Mouse (Mus musculus) hindbrain, embryonic 14.5 days (tissue): ENCODE data around the gene Srsf9. TPM values are rescaled to one million over a fixed set of nuclear protein-coding genes. Genes with fewer than 3 reads are reported as not detected.

Experiments
- ATAC-seq: fragments of 200-750 bp; cut with Nextera tagmentation; 2 replicates; pipeline ENCODE4 v1.8.0; 2017; ENCODE audit warnings: moderate number of reproducible peaks, mild to moderate bottlenecking, moderate TSS enrichment, moderate library complexity; ENCODE audit not compliant: low FRiP score
- DNase-seq: peaks from one replicate; pipeline ENCODE4 v3.0.0-alpha.2; 2015; ENCODE audit warnings: low spot score
- H3K27ac ChIP-seq: fragments of 300-500 bp; sonication (generic); 2 replicates; pipeline ENCODE4 v1.5.1; 2014; ENCODE audit warnings: mild to moderate bottlenecking, moderate library complexity
- H3K27me3 ChIP-seq: fragments of 300-500 bp; sonication (generic); 2 replicates; pipeline ENCODE4 v1.6.1; 2014; ENCODE audit warnings: mild to moderate bottlenecking, low read length, mixed read lengths; ENCODE audit not compliant: control insufficient read depth, insufficient read depth
- H3K36me3 ChIP-seq: fragments of 300-500 bp; sonication (generic); replicated peaks from 2 replicates; pipeline ENCODE4 v1.6.1; 2014; ENCODE audit not compliant: control insufficient read depth, insufficient read depth
- H3K4me1 ChIP-seq: fragments of 300-500 bp; sonication (generic); replicated peaks from 2 replicates; pipeline ENCODE4 v1.6.1; 2014; ENCODE audit warnings: antibody characterized with exemption, low read length, mixed read lengths; ENCODE audit not compliant: control insufficient read depth, insufficient read depth
- H3K4me2 ChIP-seq: fragments of 300-500 bp; sonication (generic); replicated peaks from 2 replicates; pipeline ENCODE4 v1.6.1; 2014; ENCODE audit warnings: mild to moderate bottlenecking, moderate library complexity
- H3K4me3 ChIP-seq: fragments of 300-500 bp; sonication (generic); replicated peaks from 2 replicates; pipeline ENCODE4 v1.5.1; 2014; ENCODE audit warnings: mild to moderate bottlenecking, low read length
- H3K9ac ChIP-seq: fragments of 300-500 bp; sonication (generic); 2 replicates; pipeline ENCODE4 v1.6.1; 2014
- H3K9me3 ChIP-seq: fragments of 300-500 bp; sonication (generic); 2 replicates; pipeline ENCODE4 v1.6.1; 2016; ENCODE audit warnings: low read length; ENCODE audit not compliant: control insufficient read depth
- WGBS: fragments of 180-500 bp; shearing (Covaris S2); extraction: QIAGEN DNeasy Blood & Tissue Kit; methylation state at CpG from one replicate; pipeline ENCODE4 v1.1.7; 2014; 5-methylcytosine and 5-hydroxymethylcytosine counted together
- polyA plus RNA-seq: library from polyadenylated mRNA; unstranded; fragments of >200 nt; fragmentation: Nextera tagmentation; extraction: Ambion mirVana; gene quantifications from 2 replicates; pipeline ENCODE4 v1.2.1, GENCODE M21; 2014

Srsf9 gene
- 140 and 145 TPM in 2 replicates for polyA plus RNA-seq

DNA sequence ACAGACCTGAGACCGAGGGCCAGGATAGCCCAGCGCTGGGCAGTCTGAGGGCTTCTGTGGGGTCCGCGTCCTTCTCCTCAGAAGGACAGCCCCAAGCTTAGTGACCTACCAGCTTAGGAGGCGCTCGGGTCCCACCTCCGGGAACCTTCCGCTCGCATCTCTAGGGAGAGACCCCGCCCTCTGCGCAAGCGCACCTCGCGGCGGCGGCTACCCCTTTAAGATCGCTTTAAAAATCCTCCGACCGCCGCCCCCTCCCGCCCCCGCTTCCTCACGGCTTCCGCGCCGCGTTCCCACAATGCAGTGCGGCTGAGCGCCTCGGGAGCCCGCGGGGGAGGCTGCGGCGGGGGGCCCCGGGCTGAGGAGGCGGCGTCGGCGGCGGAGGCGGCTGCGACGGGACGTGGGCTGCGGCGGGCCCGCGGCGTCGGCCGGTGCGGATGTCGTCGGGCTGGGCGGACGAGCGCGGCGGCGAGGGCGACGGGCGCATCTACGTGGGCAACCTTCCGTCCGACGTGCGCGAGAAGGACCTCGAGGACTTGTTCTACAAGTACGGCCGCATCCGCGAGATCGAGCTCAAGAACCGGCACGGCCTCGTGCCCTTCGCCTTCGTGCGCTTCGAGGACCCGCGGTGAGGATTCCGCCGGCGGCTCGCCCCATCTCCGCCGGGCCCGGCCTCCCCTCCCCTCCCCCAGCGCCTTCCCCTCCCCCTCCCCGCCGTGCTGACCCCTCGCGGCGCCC, at the start of gene Srsf9:
Srsf9 (plus strand) TSS at position 303 of the 735 bp plus-strand sequence.
- H3K4me1 ChIP-seq: peaks cover 27% of the 10 kb centered on the region
- peak; percentile 95 for DNase-seq
- H3K27me3 ChIP-seq: no peaks in the 10 kb centered on the region
- peak within 1 kb of the TSS; percentile 88 for H3K27ac ChIP-seq
- 0% methylated on average over 83 of the region's 97 CpGs for WGBS
- H3K4me2 ChIP-seq: peak within 1 kb of the TSS; percentile 92
- peaks cover 27% of the 10 kb centered on the region for H3K36me3 ChIP-seq
- peak; percentile 94 for ATAC-seq
- no peaks in the 10 kb centered on the region for H3K9me3 ChIP-seq
- H3K4me3 ChIP-seq: peak within 1 kb of the TSS; percentile 94
- peak within 1 kb of the TSS; percentile 91 for H3K9ac ChIP-seq

DNA sequence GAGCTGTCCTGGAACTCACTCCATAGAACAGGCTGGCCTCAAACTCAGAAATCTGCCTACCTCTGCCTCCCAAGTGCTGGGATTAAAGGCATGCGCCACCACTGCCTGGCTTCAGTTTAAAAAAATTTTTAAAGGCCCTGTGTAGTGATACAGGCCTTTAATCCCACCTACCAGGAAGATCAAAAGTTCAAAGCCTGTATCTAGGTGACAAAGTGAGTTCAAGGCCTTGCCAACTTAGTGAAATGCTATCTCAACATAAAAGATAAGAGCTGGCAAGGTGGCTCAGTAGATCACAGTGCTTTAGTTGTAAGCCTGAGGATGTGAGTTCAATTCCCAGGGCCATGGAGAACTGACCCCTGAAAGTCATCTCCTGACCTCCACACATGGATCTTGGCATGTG, 48.9 kb upstream of the Srsf9 start:
- ATAC-seq (no peak), DNase-seq (no peak)
- no peak overlapping the region for H3K9ac ChIP-seq
- no peak overlapping the region for H3K4me3 ChIP-seq
- H3K27me3 ChIP-seq: no peaks in the 10 kb centered on the region
- no peak overlapping the region for H3K4me2 ChIP-seq
- H3K27ac ChIP-seq: no peak overlapping the region
- no peaks in the 10 kb centered on the region for H3K9me3 ChIP-seq
- peaks cover 10% of the 10 kb centered on the region for H3K4me1 ChIP-seq
- 0 out of 2 replicates have a peak, but pooled peaks cover 1% of the 10 kb centered on the region for H3K36me3 ChIP-seq
- WGBS: 73% methylated on average over 1 of the region's 1 CpGs

DNA sequence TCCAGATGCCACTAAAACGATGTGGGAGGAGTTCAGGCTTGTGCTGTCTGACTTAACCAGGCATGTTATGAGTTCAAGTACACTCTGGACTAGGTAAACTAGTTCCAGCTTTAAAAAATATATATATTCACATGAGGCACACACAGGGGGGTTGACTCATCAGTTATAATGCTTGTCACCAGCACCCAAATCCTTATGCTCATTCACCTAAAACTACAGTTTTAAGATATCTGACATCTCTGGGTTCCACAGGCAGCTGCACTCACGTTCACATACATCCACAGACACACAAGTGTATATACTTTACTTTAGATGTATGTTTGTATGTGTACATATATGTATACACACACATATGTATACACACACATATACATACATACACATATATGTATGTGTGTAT, 48.2 kb upstream of the Srsf9 start:
- ATAC-seq (no peak), DNase-seq (no peak)
- WGBS: 59% methylated on average over 2 of the region's 2 CpGs
- H3K27ac ChIP-seq: no peak overlapping the region
- H3K9me3 ChIP-seq: no peaks in the 10 kb centered on the region
- H3K9ac ChIP-seq: no peak overlapping the region
- H3K27me3 ChIP-seq: no peaks in the 10 kb centered on the region
- H3K4me3 ChIP-seq: no peak overlapping the region
- H3K4me2 ChIP-seq: no peak overlapping the region
- peaks cover 9% of the 10 kb centered on the region for H3K36me3 ChIP-seq
- H3K4me1 ChIP-seq: peaks cover 6% of the 10 kb centered on the region

DNA sequence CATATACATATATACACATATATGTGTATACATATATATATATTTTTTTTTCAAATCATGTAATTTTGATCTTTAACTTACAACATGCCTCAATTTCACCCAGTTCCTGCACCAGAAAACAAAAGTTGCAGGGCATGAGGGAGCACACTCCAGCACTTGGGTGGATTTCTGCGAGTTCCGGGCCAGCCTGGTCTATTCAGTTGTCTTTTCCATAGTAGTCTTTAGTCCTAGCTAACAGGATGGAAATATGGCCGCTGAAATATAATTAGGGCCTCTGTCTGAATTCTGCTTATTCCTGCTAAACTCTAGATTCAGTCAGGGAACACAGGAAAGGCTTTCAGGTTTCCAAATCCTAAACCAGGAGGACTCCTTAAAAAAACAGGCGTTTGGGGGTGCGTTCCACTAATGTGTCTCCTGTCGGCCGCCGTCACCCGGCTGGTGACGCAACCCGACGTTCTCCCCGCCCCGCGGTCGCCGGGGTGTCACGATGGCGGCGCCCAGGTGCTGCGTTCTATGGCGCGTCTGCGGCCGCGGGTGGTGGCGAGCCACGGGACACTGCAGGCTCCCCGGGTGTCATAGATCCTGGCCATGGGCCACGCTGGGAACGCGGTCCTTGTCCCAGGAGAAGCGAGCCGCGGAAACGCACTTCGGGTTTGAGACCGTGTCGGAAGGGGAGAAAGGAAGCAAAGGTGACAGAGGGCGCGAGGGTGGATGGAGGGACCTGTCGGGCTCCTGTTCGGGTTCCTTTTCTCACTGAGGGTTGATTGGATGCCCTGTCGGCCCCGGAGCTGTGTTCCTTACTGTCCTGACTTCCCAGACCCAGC, 47.5 kb upstream of the Srsf9 start, which contains the start of gene Coq5:
Coq5 (plus strand) TSS at position 441 of the 824 bp plus-strand sequence.
- DNase-seq (peak; percentile 87), ATAC-seq (peak; percentile 76; the same call in 1 of the 2 replicates)
- peaks cover 6% of the 10 kb centered on the region for H3K4me1 ChIP-seq
- peaks cover 15% of the 10 kb centered on the region for H3K36me3 ChIP-seq
- H3K4me3 ChIP-seq: peak within 1 kb of the TSS; percentile 73
- peak within 1 kb of the TSS; percentile 89 for H3K4me2 ChIP-seq
- H3K27ac ChIP-seq: 0 out of 2 replicates have a peak within 1 kb of the TSS, but pooled peaks have one; percentile 40
- no peaks in the 10 kb centered on the region for H3K9me3 ChIP-seq
- peak within 1 kb of the TSS; percentile 75 for H3K9ac ChIP-seq
- no peaks in the 10 kb centered on the region for H3K27me3 ChIP-seq
- 4% methylated on average over 45 of the region's 45 CpGs for WGBS

DNA sequence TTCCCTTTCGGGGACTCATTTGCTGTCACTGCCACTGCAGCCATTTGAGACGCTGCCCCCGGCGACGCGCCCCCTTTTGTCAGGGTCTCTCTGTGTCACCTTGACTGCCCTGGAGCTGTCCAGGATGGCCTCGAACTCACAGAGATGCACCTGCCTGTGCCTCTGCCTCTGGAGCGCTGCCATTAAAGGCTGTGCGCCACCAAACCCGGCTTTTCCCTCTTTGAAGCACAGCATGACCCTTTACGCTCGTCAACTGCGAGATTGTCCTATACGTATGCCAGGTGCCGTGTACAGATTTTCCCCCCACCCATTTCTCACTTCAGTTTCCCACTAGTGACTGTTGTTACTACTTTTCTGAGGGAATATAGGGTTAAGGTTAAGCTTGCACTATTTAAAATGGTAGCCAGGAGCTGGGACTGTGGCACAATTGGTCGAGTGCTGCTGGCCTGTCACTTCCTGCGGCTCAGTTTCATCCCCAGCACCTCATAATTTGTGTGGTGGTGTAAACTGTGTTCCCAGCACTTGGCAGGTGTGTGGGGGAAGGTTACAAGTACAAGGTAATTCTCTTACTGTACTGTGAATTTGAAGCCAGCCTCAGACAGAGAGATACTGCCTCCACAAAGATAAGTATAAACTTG, 46.8 kb upstream of the Srsf9 start:
- 0 out of 2 replicates have a peak, but pooled peaks have one; percentile 21 for ATAC-seq
- Histone ChIP-seq H3K27ac (0 out of 2 replicates have a peak overlapping the region, but pooled peaks have one; percentile 40), H3K27me3 (no peaks in the 10 kb centered on the region), H3K36me3 (peaks cover 21% of the 10 kb centered on the region), H3K9ac (peak overlapping the region; percentile 75), H3K9me3 (no peaks in the 10 kb centered on the region), H3K4me1 (peaks cover 6% of the 10 kb centered on the region), H3K4me3 (peak overlapping the region; percentile 73), H3K4me2 (peak overlapping the region; percentile 89)
- 11% methylated on average over 17 of the region's 17 CpGs for WGBS
- DNase-seq: no peak

DNA sequence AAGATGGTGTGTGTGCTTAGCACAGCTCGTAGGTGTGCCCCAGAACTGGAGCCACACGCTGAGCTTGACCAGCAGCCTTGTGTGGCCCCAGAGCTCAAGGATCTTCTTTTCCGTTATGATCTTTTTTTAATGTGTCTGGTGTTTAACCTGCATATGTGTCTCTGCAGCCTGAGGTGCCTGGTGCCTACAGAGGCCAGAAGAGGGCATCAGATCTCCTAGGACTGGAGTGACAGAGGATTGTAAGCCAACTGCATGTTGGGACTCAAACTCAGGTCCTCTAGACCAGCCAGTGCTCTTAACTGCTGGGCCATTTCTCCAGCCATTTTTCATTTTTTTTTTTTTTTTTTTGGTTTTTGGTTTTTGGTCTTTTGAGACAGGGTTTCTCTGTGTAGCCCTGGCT, 42.2 kb upstream of the Srsf9 start:
- ATAC-seq: no peak
- Histone ChIP-seq H3K4me1 (peaks cover 6% of the 10 kb centered on the region), H3K27me3 (no peaks in the 10 kb centered on the region), H3K9ac (no peak overlapping the region), H3K27ac (no peak overlapping the region), H3K9me3 (no peaks in the 10 kb centered on the region), H3K4me2 (no peak overlapping the region), H3K4me3 (no peak overlapping the region), H3K36me3 (peaks cover 50% of the 10 kb centered on the region)
- WGBS: 84% methylated on average over 3 of the region's 3 CpGs
- DNase-seq: no peak

DNA sequence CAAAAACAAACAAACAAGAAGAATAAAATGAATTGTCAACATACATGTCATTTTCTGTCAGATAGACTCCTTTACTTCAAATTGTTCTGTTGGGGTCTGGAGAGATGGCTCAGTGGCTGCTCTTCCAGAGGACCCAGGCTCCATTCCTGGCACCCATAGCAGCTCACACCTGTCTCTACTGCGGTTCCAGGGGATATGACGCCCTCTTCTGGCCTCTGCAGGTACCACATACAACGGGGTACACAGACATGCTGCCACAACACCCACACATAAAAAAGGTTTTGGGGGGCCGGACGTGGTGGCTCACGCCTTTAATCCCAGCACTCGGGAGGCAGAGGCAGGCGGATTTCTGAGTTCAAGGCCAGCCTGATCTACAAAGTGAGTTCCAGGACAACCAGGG, 32.8 kb upstream of the Srsf9 start:
- H3K27ac ChIP-seq: no peak overlapping the region
- H3K4me2 ChIP-seq: no peak overlapping the region
- no peak for DNase-seq
- no peaks in the 10 kb centered on the region for H3K27me3 ChIP-seq
- H3K4me3 ChIP-seq: no peak overlapping the region
- ATAC-seq: no peak
- 94% methylated on average over 8 of the region's 8 CpGs for WGBS
- H3K9ac ChIP-seq: no peak overlapping the region
- peaks cover 6% of the 10 kb centered on the region for H3K4me1 ChIP-seq
- peaks cover 78% of the 10 kb centered on the region for H3K36me3 ChIP-seq
- H3K9me3 ChIP-seq: no peaks in the 10 kb centered on the region

- 89% methylated on average over 10 of the region's 10 CpGs for WGBS
- no peak for DNase-seq
Observed at GRCm38 (mm10) chr5:115296347-115296746, 30.6 kb upstream of the Srsf9 start.

More at GRCm38 (mm10) chr5:115296347-115296746, 30.6 kb upstream of the Srsf9 start:
- Histone ChIP-seq H3K9ac (no peak overlapping the region), H3K4me1 (peaks cover 12% of the 10 kb centered on the region), H3K9me3 (no peaks in the 10 kb centered on the region), H3K4me3 (no peak overlapping the region), H3K36me3 (peaks cover 61% of the 10 kb centered on the region), H3K27ac (no peak overlapping the region), H3K4me2 (no peak overlapping the region), H3K27me3 (no peaks in the 10 kb centered on the region)
- ATAC-seq: no peak
